Mouse (Mus musculus) MEL (cell line): Measurements from ENCODE around the gene Rhobtb1. TPM values are rescaled to one million over a fixed set of nuclear protein-coding genes. Genes with fewer than 3 reads are reported as not detected.

Experiments used
- DNase-seq: peaks from one replicate; pipeline ENCODE4 v3.0.0; 2011; ENCODE audit warnings: low read depth, low spot score
- H3K27ac ChIP-seq: 2 replicates; pipeline ENCODE4 v1.5.1; 2012; ENCODE audit warnings: low read depth, mild to moderate bottlenecking, control low read depth, low read length, moderate library complexity; ENCODE audit not compliant: control insufficient read depth
- H3K27me3 ChIP-seq, 2 experiments: fragments of 150-350 bp in 1 of 2; sonication (generic) in 1 of 2; 2 replicates each; pipeline ENCODE4 v1.6.1; 2012; ENCODE audit warnings: low read length in 2 of 2, mild to moderate bottlenecking in 2 of 2, improper control_type of control experiment in 1 of 2, moderate library complexity in 1 of 2; ENCODE audit not compliant: insufficient read depth in 2 of 2, control insufficient read depth in 1 of 2
- H3K36me3 ChIP-seq, 2 experiments: 2 replicates each; pipeline ENCODE4 v1.6.1; 2012 to 2014; ENCODE audit warnings: low read length in 2 of 2, improper control_type of control experiment in 1 of 2, inconsistent platforms in 1 of 2, mild to moderate bottlenecking in 1 of 2; ENCODE audit not compliant: insufficient read depth in 2 of 2, control insufficient read depth in 1 of 2
- H3K4me1 ChIP-seq, 2 experiments: fragments of 150-350 bp in 1 of 2; sonication (generic) in 1 of 2; 2 replicates each; pipeline ENCODE4 v1.6.1; 2012; ENCODE audit warnings: low read length in 2 of 2, improper control_type of control experiment in 1 of 2, mild to moderate bottlenecking in 1 of 2; ENCODE audit not compliant: insufficient read depth in 2 of 2, control insufficient read depth in 1 of 2
- H3K4me3 ChIP-seq, 2 experiments: fragments of 150-350 bp in 1 of 2; sonication (generic) in 1 of 2; 2 replicates each; pipeline ENCODE4 v1.5.1; 2012; ENCODE audit warnings: low read depth in 2 of 2, low read length in 2 of 2, mild to moderate bottlenecking in 2 of 2, moderate library complexity in 2 of 2, control low read depth in 1 of 2, improper control_type of control experiment in 1 of 2; ENCODE audit not compliant: control insufficient read depth in 1 of 2, insufficient read depth in 1 of 2
- H3K79me2 ChIP-seq: 2 replicates; pipeline ENCODE4 v1.6.1; 2012; ENCODE audit warnings: mild to moderate bottlenecking, low read length, moderate library complexity; ENCODE audit not compliant: control insufficient read depth, poor library complexity, insufficient read depth
- H3K9ac ChIP-seq: 2 replicates; pipeline ENCODE4 v1.6.1; 2012; ENCODE audit warnings: low read depth, mild to moderate bottlenecking, control low read depth, low read length, moderate library complexity; ENCODE audit not compliant: control insufficient read depth, poor library complexity, severe bottlenecking
- H3K9me3 ChIP-seq: fragments of 150-350 bp; sonication (generic); replicated peaks from 2 replicates; pipeline ENCODE4 v1.6.1; 2012; ENCODE audit warnings: mild to moderate bottlenecking, low read length, improper control_type of control experiment, moderate library complexity; ENCODE audit not compliant: insufficient read depth
- CHD1 ChIP-seq: IDR thresholded peaks from 2 replicates; pipeline ENCODE4 v1.6.1; 2012; ENCODE audit warnings: low read depth, mild to moderate bottlenecking, inconsistent platforms, low read length, improper control_type of control experiment
- CHD2 ChIP-seq: IDR thresholded peaks from 2 replicates; pipeline ENCODE4 v1.6.1; 2011; ENCODE audit warnings: low read length, improper control_type of control experiment
- ELF1 ChIP-seq: IDR thresholded peaks from 2 replicates; pipeline ENCODE4 v1.6.1; 2014; ENCODE audit warnings: low read depth, mild to moderate bottlenecking, inconsistent platforms, low read length, improper control_type of control experiment, moderate library complexity
- GABPA ChIP-seq: IDR thresholded peaks from 2 replicates; pipeline ENCODE4 v1.6.1; 2012; ENCODE audit warnings: low read depth, mild to moderate bottlenecking, inconsistent platforms, low read length, improper control_type of control experiment, moderate library complexity
- HCFC1 ChIP-seq: IDR thresholded peaks from 2 replicates; pipeline ENCODE4 v1.6.1; 2012; ENCODE audit warnings: low read depth, mild to moderate bottlenecking, inconsistent platforms, low read length, improper control_type of control experiment, moderate library complexity
- MAZ ChIP-seq: IDR thresholded peaks from 2 replicates; pipeline ENCODE4 v1.6.1; 2012; ENCODE audit warnings: low read depth, mild to moderate bottlenecking, inconsistent platforms, low read length, improper control_type of control experiment
- MEF2A ChIP-seq: IDR thresholded peaks from 2 replicates; pipeline ENCODE4 v1.6.1; 2014; ENCODE audit warnings: low read depth, mild to moderate bottlenecking, inconsistent platforms, low read length, improper control_type of control experiment; ENCODE audit not compliant: poor library complexity, insufficient replicate concordance, severe bottlenecking; ENCODE audit errors: extremely low read depth
- NELFE ChIP-seq: IDR thresholded peaks from 2 replicates; pipeline ENCODE4 v1.6.1; 2011; ENCODE audit warnings: low read depth, low read length, improper control_type of control experiment
- POLR2A ChIP-seq, 2 experiments: IDR thresholded peaks; 2 replicates each; pipeline ENCODE4 v1.6.1; 2011 to 2012; ENCODE audit warnings: low read length in 2 of 2, mild to moderate bottlenecking in 2 of 2, control low read depth in 1 of 2, improper control_type of control experiment in 1 of 2, low read depth in 1 of 2, moderate library complexity in 1 of 2; ENCODE audit not compliant: control insufficient read depth in 1 of 2, insufficient read depth in 1 of 2, poor library complexity in 1 of 2
- RAD21 ChIP-seq: IDR thresholded peaks from 2 replicates; pipeline ENCODE4 v1.6.1; 2011; ENCODE audit warnings: mild to moderate bottlenecking, low read depth, low read length, improper control_type of control experiment
- RCOR1 ChIP-seq: IDR thresholded peaks from 2 replicates; pipeline ENCODE4 v1.6.1; 2012; ENCODE audit warnings: low read depth, mild to moderate bottlenecking, inconsistent platforms, low read length, improper control_type of control experiment
- SMC3 ChIP-seq: IDR thresholded peaks from 2 replicates; pipeline ENCODE4 v1.6.1; 2011; ENCODE audit warnings: low read depth, low read length, improper control_type of control experiment
- TAL1 ChIP-seq: IDR thresholded peaks from 2 replicates; pipeline ENCODE4 v1.6.1; 2012; ENCODE audit warnings: mild to moderate bottlenecking, inconsistent platforms, low read length, moderate library complexity, mixed read lengths
- TBP ChIP-seq: IDR thresholded peaks from 2 replicates; pipeline ENCODE4 v1.8.0; 2011; ENCODE audit warnings: low read depth, low read length, improper control_type of control experiment
- USF2 ChIP-seq, 2 experiments: IDR thresholded peaks; 2 replicates each; pipeline ENCODE4 v1.6.1; 2011 to 2012; ENCODE audit warnings: improper control_type of control experiment in 2 of 2, low read length in 2 of 2, borderline replicate concordance in 1 of 2, inconsistent platforms in 1 of 2, low read depth in 1 of 2, mild to moderate bottlenecking in 1 of 2; ENCODE audit not compliant: insufficient read depth in 1 of 2
- ZC3H11A ChIP-seq: IDR thresholded peaks from 2 replicates; pipeline ENCODE4 v1.6.1; 2012; ENCODE audit warnings: low read depth, mild to moderate bottlenecking, inconsistent platforms, low read length, improper control_type of control experiment
- ZKSCAN1 ChIP-seq: IDR thresholded peaks from 2 replicates; pipeline ENCODE4 v1.6.1; 2012; ENCODE audit warnings: low read depth, mild to moderate bottlenecking, inconsistent platforms, low read length, improper control_type of control experiment, moderate library complexity
- ZNF384 ChIP-seq: IDR thresholded peaks from 2 replicates; pipeline ENCODE4 v1.6.1; 2012; ENCODE audit warnings: low read depth, mild to moderate bottlenecking, inconsistent platforms, low read length, improper control_type of control experiment
- polyA plus RNA-seq, 2 experiments: library from polyadenylated mRNA; stranded (reverse) in 1 of 2; unstranded in 1 of 2; fragments of >175 nt in 1 of 2; fragments of >200 nt in 1 of 2; gene quantifications; 2 replicates each; pipeline versions ENCODE4 v1.2.1 to v1.2.4; 2012; ENCODE audit warnings: low replicate concordance in 2 of 2, low read depth in 1 of 2; ENCODE audit not compliant: insufficient read length in 2 of 2, insufficient read depth in 1 of 2, missing spikeins in 1 of 2
- total RNA-seq: library from RNA; depleted of rRNA; stranded (reverse); fragments of 300-350 nt; gene quantifications from 2 replicates; pipeline ENCODE4 v1.2.3, GENCODE M21; 2012

The Rhobtb1 gene
- total and polyA plus RNA-seq, 3 experiments: not detected

DNA sequence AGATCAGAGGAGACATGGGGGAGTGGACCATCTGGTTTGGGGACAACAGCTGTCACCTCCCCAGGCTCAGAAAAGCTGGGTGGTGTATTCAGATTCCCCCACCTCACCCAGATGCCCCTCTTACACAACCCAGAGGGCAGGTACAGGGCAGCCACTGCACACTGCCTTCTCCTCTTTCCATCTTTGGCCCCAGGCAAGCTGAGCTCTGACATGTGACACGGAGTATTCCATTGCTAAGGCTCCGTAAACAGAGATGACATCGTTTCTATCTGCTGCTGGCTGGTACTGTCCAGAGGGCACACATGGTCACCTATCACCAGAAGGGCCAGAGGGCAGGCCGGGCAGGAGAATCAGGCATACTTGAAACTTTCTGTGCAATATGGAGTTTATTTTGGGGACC is 136.9 kb downstream of the Rhobtb1 start:
- no peak overlapping the region for H3K4me3 ChIP-seq
- TF ChIP-seq MAZ: no peak
- no peak for TF ChIP-seq TBP
- TF ChIP-seq ELF1: no peak
- TF ChIP-seq TAL1: no peak
- no peak for TF ChIP-seq ZKSCAN1
- no peak for TF ChIP-seq ZC3H11A
- TF ChIP-seq SMC3: no peak
- TF ChIP-seq MEF2A: no peak
- no peak for TF ChIP-seq RAD21
- TF ChIP-seq CHD1: no peak
- DNase-seq: no peak
- no peak overlapping the region for H3K9ac ChIP-seq
- H3K9me3 ChIP-seq: no peaks in the 10 kb centered on the region
- H3K27me3 ChIP-seq: no peaks in the 10 kb centered on the region
- H3K27ac ChIP-seq: no peak overlapping the region
- no peaks in the 10 kb centered on the region for H3K4me1 ChIP-seq
- no peaks in the 10 kb centered on the region for H3K79me2 ChIP-seq
- H3K36me3 ChIP-seq: no peaks in the 10 kb centered on the region

DNA sequence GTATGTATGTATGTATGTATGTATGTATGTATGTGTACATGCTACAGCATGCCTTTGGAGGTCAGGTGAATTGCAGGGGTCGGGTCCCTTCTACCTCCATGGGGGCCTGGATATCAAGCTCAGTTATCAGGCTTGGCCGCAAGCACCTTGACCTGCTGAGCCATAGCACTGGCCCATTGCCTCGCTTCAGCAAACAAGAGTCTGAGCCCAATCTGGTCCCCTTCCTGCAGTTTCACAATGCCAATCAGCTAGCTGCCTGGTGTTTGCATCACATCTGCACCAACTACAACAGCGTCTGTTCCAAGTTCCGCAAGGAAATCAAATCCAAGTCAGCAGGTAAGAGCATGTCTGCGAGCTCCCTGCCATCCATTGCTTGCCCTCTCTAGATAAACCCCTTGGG is 137.5 kb downstream of the Rhobtb1 start:
- DNase-seq: no peak
- no peak overlapping the region for H3K27ac ChIP-seq
- TF ChIP-seq USF2 (IDR thresholded peaks at IDR 0.05; ENCODE audit: borderline replicate concordance in 1 of 2, insufficient read depth in 1 of 2, low read depth in 1 of 2, low read length in 2 of 2): no peak
- TF ChIP-seq POLR2A (IDR thresholded peaks at IDR 0.05; ENCODE audit: control insufficient read depth in 1 of 2, insufficient read depth in 1 of 2, low read depth in 1 of 2, low read length in 2 of 2, poor library complexity in 1 of 2): no peak
- TF ChIP-seq NELFE: no peak
- TF ChIP-seq GABPA: no peak
- TF ChIP-seq ZNF384: no peak
- no peak for TF ChIP-seq RCOR1
- TF ChIP-seq HCFC1: no peak
- no peak for TF ChIP-seq CHD2
- H3K9ac ChIP-seq: no peak overlapping the region
- H3K36me3 ChIP-seq: no peaks in the 10 kb centered on the region
- H3K4me1 ChIP-seq: no peaks in the 10 kb centered on the region
- no peaks in the 10 kb centered on the region for H3K27me3 ChIP-seq
- no peaks in the 10 kb centered on the region for H3K9me3 ChIP-seq
- no peaks in the 10 kb centered on the region for H3K79me2 ChIP-seq
- H3K4me3 ChIP-seq: no peak overlapping the region
